Mouse (Mus musculus): ENCODE measurements around the gene Jazf1.
A peak's percentile ranks its signal among the peaks of the same experiment; 100 is the strongest.

The Jazf1 gene

GRCm38 (mm10) chr6:52954861-52955260, 113.6 kb downstream of the Jazf1 start:
- DNase-seq, result no peak

GRCm38 (mm10) chr6:52954441-52954840, 114.0 kb downstream of the Jazf1 start:
- no peak for DNase-seq

GRCm38 (mm10) chr6:52952526-52952900, 115.9 kb downstream of the Jazf1 start:
- DNase-seq, result no peak

- DNase-seq, result no peak
Observed at GRCm38 (mm10) chr6:52951871-52952525, 116.4 kb downstream of the Jazf1 start.

GRCm38 (mm10) chr6:52950371-52950770, 118.1 kb downstream of the Jazf1 start:
- DNase-seq, result no peak

- no peak for DNase-seq
Observed at GRCm38 (mm10) chr6:52942534-52942933, 125.9 kb downstream of the Jazf1 start.

- DNase-seq, result no peak
Observed at GRCm38 (mm10) chr6:52942101-52942500, 126.3 kb downstream of the Jazf1 start.

- DNase-seq, result no peak
Observed at GRCm38 (mm10) chr6:52937916-52938315, 130.5 kb downstream of the Jazf1 start.

GRCm38 (mm10) chr6:52936995-52937394, 131.4 kb downstream of the Jazf1 start:
- peak; percentile 73 for DNase-seq

GRCm38 (mm10) chr6:52934021-52934420, 134.4 kb downstream of the Jazf1 start:
- no peak for DNase-seq

GRCm38 (mm10) chr6:52932603-52933178, 135.7 kb downstream of the Jazf1 start:
- DNase-seq, result no peak

GRCm38 (mm10) chr6:52929358-52929757, 139.1 kb downstream of the Jazf1 start:
- DNase-seq, result no peak

- no peak for DNase-seq
Observed at GRCm38 (mm10) chr6:52926947-52927346, 141.5 kb downstream of the Jazf1 start.

GRCm38 (mm10) chr6:52925458-52926042, 142.9 kb downstream of the Jazf1 start:
- DNase-seq, result no peak

- DNase-seq, result no peak
Observed at GRCm38 (mm10) chr6:52921248-52921647, 147.2 kb downstream of the Jazf1 start.

GRCm38 (mm10) chr6:52920719-52921118, 147.7 kb downstream of the Jazf1 start:
- DNase-seq, result no peak

- DNase-seq, result no peak
Observed at GRCm38 (mm10) chr6:52919442-52919841, 149.0 kb downstream of the Jazf1 start.

- DNase-seq, result peak; percentile 76
Observed at GRCm38 (mm10) chr6:52918980-52919379, 149.5 kb downstream of the Jazf1 start.

GRCm38 (mm10) chr6:52917471-52917870, 151.0 kb downstream of the Jazf1 start:
- no peak for DNase-seq

GRCm38 (mm10) chr6:52916836-52917376, 151.5 kb downstream of the Jazf1 start:
- no peak for DNase-seq

- DNase-seq, result no peak
Observed at GRCm38 (mm10) chr6:52914921-52915320, 153.5 kb downstream of the Jazf1 start.

- no peak for DNase-seq
Observed at GRCm38 (mm10) chr6:52912143-52912918, 156.1 kb downstream of the Jazf1 start.

GRCm38 (mm10) chr6:52906801-52907200, 161.6 kb downstream of the Jazf1 start:
- DNase-seq, result no peak

All from right cerebral cortex, postnatal 14 days (tissue).